In genomic region chr13:16020659-16021058, GRCm38 (mm10) we compare ENCODE assay signal across 8 mouse cellular contexts. TPM values are rescaled to one million over a fixed set of nuclear protein-coding genes. Genes with fewer than 3 reads are reported as not detected.
A peak's percentile ranks its signal among the peaks of the same experiment; 100 is the strongest.
DNase-seq lines count a peak whose midpoint lies in the region; ATAC-seq and TF ChIP-seq lines count a peak whose summit lies in the region.

No protein-coding gene starts in this region.

- H3K36me3 ChIP-seq in liver, adult 2 months (ENCODE audit: control insufficient read depth, insufficient read depth, low read length): peaks cover 10% of the 10 kb centered on the region
- no peaks in the 10 kb centered on the region for H3K36me3 ChIP-seq in liver, embryonic 11.5 days (ENCODE audit: control insufficient read depth, insufficient read depth, low read length)
- no peaks in the 10 kb centered on the region for H3K36me3 ChIP-seq in heart, embryonic 14.5 days (ENCODE audit: control insufficient read depth, insufficient read depth, low read length)
- H3K36me3 ChIP-seq in limb, embryonic 13.5 days: no peaks in the 10 kb centered on the region

- H3K27me3 ChIP-seq in liver, adult 2 months (ENCODE audit: control insufficient read depth, insufficient read depth, low read length): no peaks in the 10 kb centered on the region
- peaks cover 16% of the 10 kb centered on the region for H3K27me3 ChIP-seq in liver, embryonic 11.5 days (replicated peaks; ENCODE audit: control insufficient read depth, insufficient read depth, low read length)
- H3K27me3 ChIP-seq in heart, embryonic 14.5 days (ENCODE audit: control insufficient read depth, insufficient read depth, low read length): no peaks in the 10 kb centered on the region
- peaks cover 22% of the 10 kb centered on the region for H3K27me3 ChIP-seq in limb, embryonic 13.5 days

- H3K4me3 ChIP-seq in liver, adult 2 months (ENCODE audit: insufficient read depth, low read depth, low read length): no peak overlapping the region
- H3K4me3 ChIP-seq in liver, embryonic 11.5 days (ENCODE audit: low read depth, low read length): no peak overlapping the region
- peak overlapping the region in 1 of 2 experiments; percentile 9; a peak in 1 of 4 replicates for H3K4me3 ChIP-seq in heart, embryonic 14.5 days (ENCODE audit: control insufficient read depth in 1 of 2, insufficient read depth in 1 of 2, low read depth in 1 of 2, low read length in 2 of 2)
- peak overlapping the region; percentile 14 for H3K4me3 ChIP-seq in limb, embryonic 13.5 days

- H3K79me2 ChIP-seq in liver, adult 2 months (ENCODE audit: control insufficient read depth, insufficient read depth, low read length): peaks cover 6% of the 10 kb centered on the region; the same call in 1 of the 2 replicates

- no peak overlapping the region for H3K9ac ChIP-seq in liver, adult 2 months (ENCODE audit: low read depth, low read length)
- H3K9ac ChIP-seq in liver, embryonic 11.5 days (ENCODE audit: low read depth, low read length): no peak overlapping the region
- peak overlapping the region; percentile 3; the same call in 1 of the 2 replicates for H3K9ac ChIP-seq in heart, embryonic 14.5 days (ENCODE audit: low read length)
- H3K9ac ChIP-seq in limb, embryonic 13.5 days: no peak overlapping the region

- DNase-seq in cerebellum, adult 18-20 months: peak; percentile 18 to 35
- DNase-seq in liver, adult 2 months (ENCODE audit: extremely low read depth, low read depth, low spot score): peak; percentile 43
- no peak for DNase-seq in liver, embryonic 11.5 days (ENCODE audit: low spot score)
- peak; percentile 8 for DNase-seq in c-Kit-positive CD71-positive TER-119-negative erythroid progenitor cells, embryonic 14.5 days (ENCODE audit: low read depth)
- DNase-seq in retina, embryonic 14.5 days (ENCODE audit: low spot score): peak; percentile 79

- ATAC-seq in cerebellum, adult (ENCODE audit: insufficient number of reproducible peaks, low FRiP score, low TSS enrichment): no peak
- no peak for ATAC-seq in liver, embryonic 11.5 days (replicated peaks; ENCODE audit: low FRiP score)
- no peak for ATAC-seq in heart, embryonic 14.5 days (ENCODE audit: insufficient number of reproducible peaks, insufficient read depth, low FRiP score, low read depth)
- no peak for ATAC-seq in limb, embryonic 13.5 days (ENCODE audit: low FRiP score, low read depth)

- TF ChIP-seq CTCF in liver, adult 2 months (IDR thresholded peaks at IDR 0.05; ENCODE audit: low read depth, low read length): 0 out of 2 replicates have a peak, but pooled peaks have one; percentile 29

- peaks cover 2% of the 10 kb centered on the region for H3K4me1 ChIP-seq in liver, adult 2 months (ENCODE audit: control insufficient read depth, insufficient read depth, low read length)
- H3K4me1 ChIP-seq in liver, embryonic 11.5 days (replicated peaks; ENCODE audit: control insufficient read depth, insufficient read depth, low read length): no peaks in the 10 kb centered on the region
- H3K4me1 ChIP-seq in heart, embryonic 14.5 days (ENCODE audit: control insufficient read depth in 2 of 2, insufficient read depth in 2 of 2, low read length in 2 of 2): peaks cover 11 to 13% of the 10 kb centered on the region in 2 experiments; a peak in 3 of 4 replicates
- H3K4me1 ChIP-seq in limb, embryonic 13.5 days: peaks cover 36% of the 10 kb centered on the region

- WGBS in liver, adult 2 months: 31% methylated on average over 1 of the region's 1 CpGs
- WGBS in liver, embryonic 11.5 days: 4% methylated on average over 1 of the region's 1 CpGs
- WGBS in heart, embryonic 14.5 days: 3% methylated on average over 1 of the region's 1 CpGs
- 0% methylated on average over 1 of the region's 1 CpGs for WGBS in limb, embryonic 13.5 days

- no peak overlapping the region for H3K4me2 ChIP-seq in liver, embryonic 11.5 days
- H3K4me2 ChIP-seq in heart, embryonic 14.5 days (ENCODE audit: low read length): peak overlapping the region; percentile 84
- peak overlapping the region; percentile 48 for H3K4me2 ChIP-seq in limb, embryonic 13.5 days (replicated peaks)

- no peak for TF ChIP-seq POLR2A in liver, adult 2 months (IDR thresholded peaks at IDR 0.05; ENCODE audit: extremely low read depth, insufficient read depth, low read length)

- no peaks in the 10 kb centered on the region for H3K9me3 ChIP-seq in liver, embryonic 11.5 days (ENCODE audit: control insufficient read depth, low read length)
- H3K9me3 ChIP-seq in heart, embryonic 14.5 days (ENCODE audit: control insufficient read depth, low read length): no peaks in the 10 kb centered on the region
- H3K9me3 ChIP-seq in limb, embryonic 13.5 days: no peaks in the 10 kb centered on the region

- H3K27ac ChIP-seq in liver, adult 2 months (replicated peaks; ENCODE audit: insufficient read depth, low read depth, low read length): no peak overlapping the region
- H3K27ac ChIP-seq in liver, embryonic 11.5 days (ENCODE audit: low read depth, low read length): no peak overlapping the region
- peak overlapping the region in 1 of 2 experiments; percentile 25; a peak in 1 of 4 replicates for H3K27ac ChIP-seq in heart, embryonic 14.5 days (replicated peaks in 1 of 2; ENCODE audit: control insufficient read depth in 1 of 2, insufficient read depth in 1 of 2, low read depth in 2 of 2, low read length in 2 of 2)
- peak overlapping the region; percentile 65; the same call in 1 of the 2 replicates for H3K27ac ChIP-seq in limb, embryonic 13.5 days

RNA-seq across cellular contexts. Expression of gene Inhba, which starts 9.0 kb away (rescaled TPM):
- total RNA-seq in liver, adult 2 months (2014; rRNA removed): 1.5 and 1.7 TPM in 2 replicates
- 1.7 and 5.1 TPM in 2 replicates for polyA plus RNA-seq in liver, adult 2 months (2012; rRNA removed)
- 0.42 and 0.47 TPM in 2 replicates for polyA plus RNA-seq in liver, embryonic 11.5 days (2014; fragmentation: Nextera tagmentation; extraction: Ambion mirVana)
- 11.0 and 14.6 TPM in 2 replicates for polyA plus RNA-seq in heart, embryonic 14.5 days (2014; fragmentation: Nextera tagmentation; extraction: Ambion mirVana)
- 13.8 and 15.8 TPM in 2 replicates for polyA plus RNA-seq in limb, embryonic 13.5 days (2015; fragmentation: Nextera tagmentation; extraction: Ambion mirVana)
